Mouse (Mus musculus) myocyte (in vitro differentiated cells): ENCODE measurements around the gene Rpl14. TPM values are rescaled to one million over a fixed set of nuclear protein-coding genes. Genes with fewer than 3 reads are reported as not detected.

Source experiments
- H3K27me3 ChIP-seq: one replicate; pipeline ENCODE4 v1.6.1; 2011; ENCODE audit not compliant: control insufficient read depth, insufficient read depth, insufficient read length
- H3K36me3 ChIP-seq: one replicate; pipeline ENCODE4 v1.6.1; 2011; ENCODE audit not compliant: control insufficient read depth, insufficient read depth
- H3K4me2 ChIP-seq: one replicate; pipeline ENCODE4 v1.6.1; 2011; ENCODE audit warnings: low read depth, control low read depth
- H3K4me3 ChIP-seq: one replicate; pipeline ENCODE4 v1.5.1; 2011; ENCODE audit warnings: mild to moderate bottlenecking, control low read depth, moderate library complexity
- H3K79me2 ChIP-seq: one replicate; pipeline ENCODE4 v1.6.1; 2011; ENCODE audit not compliant: control insufficient read depth, insufficient read depth
- H3ac ChIP-seq: one replicate; pipeline ENCODE4 v1.6.1; 2011; ENCODE audit not compliant: control insufficient read depth, insufficient read length
- E2F4 ChIP-seq: IDR thresholded peaks from one replicate; pipeline ENCODE4 v1.6.1; 2011; ENCODE audit warnings: mild to moderate bottlenecking, control low read depth, moderate library complexity; ENCODE audit not compliant: insufficient read depth
- MAX ChIP-seq: IDR thresholded peaks from one replicate; pipeline ENCODE4 v1.6.1; 2011; ENCODE audit warnings: low read depth, mild to moderate bottlenecking, control low read depth
- MYOD1 ChIP-seq, 3 experiments: IDR thresholded peaks; one replicate each; pipeline ENCODE4 v1.6.1; 2011; ENCODE audit warnings: control low read depth in 2 of 3, low read depth in 2 of 3, mild to moderate bottlenecking in 2 of 3, moderate library complexity in 1 of 3; ENCODE audit not compliant: insufficient read length in 2 of 3, control insufficient read depth in 1 of 3
- POLR2A ChIP-seq: IDR thresholded peaks from one replicate; pipeline ENCODE4 v1.6.1; 2011; ENCODE audit warnings: low read depth, mild to moderate bottlenecking, control low read depth, moderate library complexity; ENCODE audit not compliant: insufficient read length
- POLR2AphosphoS2 ChIP-seq: IDR thresholded peaks from one replicate; pipeline ENCODE4 v1.6.1; 2011; ENCODE audit warnings: low read depth, control low read depth; ENCODE audit not compliant: insufficient read length
- REST ChIP-seq: IDR thresholded peaks from one replicate; pipeline ENCODE4 v1.6.1; 2011; ENCODE audit warnings: mild to moderate bottlenecking, control low read depth, moderate library complexity; ENCODE audit not compliant: insufficient read depth, insufficient read length
- TCF12 ChIP-seq: IDR thresholded peaks from one replicate; pipeline ENCODE4 v1.6.1; 2011; ENCODE audit warnings: mild to moderate bottlenecking, control low read depth; ENCODE audit not compliant: poor library complexity, insufficient read depth, severe bottlenecking
- TCF3 ChIP-seq: IDR thresholded peaks from one replicate; pipeline ENCODE4 v1.6.1; 2011; ENCODE audit warnings: low read depth, control low read depth; ENCODE audit not compliant: insufficient read length
- USF1 ChIP-seq: IDR thresholded peaks from one replicate; pipeline ENCODE4 v1.6.1; 2011; ENCODE audit warnings: low read depth, mild to moderate bottlenecking, control low read depth, moderate library complexity
- polyA plus RNA-seq: library from polyadenylated mRNA; unstranded; fragments of >200 nt; fragmentation: generic; extraction: Trizol; gene quantifications from one replicate; pipeline ENCODE4 v1.2.1, GENCODE M21; 2012; ENCODE audit warnings: missing spikeins

Gene Rpl14
- polyA plus RNA-seq, 1 experiment = 1,509 TPM

DNA sequence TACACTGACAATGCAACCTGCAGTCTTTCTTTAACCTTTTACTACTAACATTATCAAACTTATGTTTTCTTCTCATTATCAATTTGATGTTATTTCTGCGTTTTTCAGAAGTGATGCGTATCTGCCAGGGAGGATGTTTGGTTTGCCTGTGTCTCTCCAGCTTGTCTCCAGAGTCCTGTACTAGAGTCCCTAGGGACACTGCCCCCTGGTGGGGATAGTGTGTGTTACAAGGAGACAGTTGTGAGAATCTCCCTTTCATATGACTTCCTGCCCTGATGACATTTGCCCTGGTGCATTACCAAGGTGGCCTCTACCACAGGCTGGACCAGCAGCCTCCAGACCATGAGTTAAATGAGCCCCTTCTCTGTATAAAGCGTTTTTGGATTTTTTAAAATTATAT, 15.3 kb downstream of the Rpl14 start:
- Histone ChIP-seq H3K4me3 (no peak overlapping the region), H3K36me3 (no peaks in the 10 kb centered on the region), H3K79me2 (no peaks in the 10 kb centered on the region), H3K4me2 (no peak overlapping the region), H3ac (no peak overlapping the region), H3K27me3 (no peaks in the 10 kb centered on the region)
- TF ChIP-seq MAX = no peak
- no peak for TF ChIP-seq REST
- no peak for TF ChIP-seq TCF3
- no peak for TF ChIP-seq USF1
- TF ChIP-seq POLR2AphosphoS2 = no peak
- no peak for TF ChIP-seq E2F4

DNA sequence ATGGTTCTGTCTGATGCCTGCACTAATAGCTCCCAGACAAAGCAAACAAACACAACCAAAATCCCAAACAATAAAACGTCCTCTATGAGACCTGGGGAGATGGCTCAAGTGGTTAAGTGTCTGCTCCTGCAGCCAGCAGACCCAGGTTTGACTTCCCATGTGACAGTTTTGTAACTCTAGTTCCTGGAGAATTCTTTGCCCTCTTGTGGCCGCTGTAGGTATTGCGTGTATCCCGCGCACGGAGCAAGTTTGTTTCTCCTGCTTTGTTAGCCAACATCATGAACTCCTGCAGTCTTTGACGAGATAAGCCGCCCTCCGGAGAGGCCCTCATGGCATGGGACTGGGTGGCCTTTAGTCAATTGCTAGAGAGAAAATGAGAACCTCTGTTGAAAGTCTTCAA, 20.2 kb downstream of the Rpl14 start:
- Histone ChIP-seq H3K4me3 (no peak overlapping the region), H3ac (no peak overlapping the region), H3K27me3 (no peaks in the 10 kb centered on the region), H3K4me2 (no peak overlapping the region), H3K36me3 (no peaks in the 10 kb centered on the region), H3K79me2 (no peaks in the 10 kb centered on the region)
- no peak for TF ChIP-seq POLR2AphosphoS2
- TF ChIP-seq USF1 = peak; percentile 10

DNA sequence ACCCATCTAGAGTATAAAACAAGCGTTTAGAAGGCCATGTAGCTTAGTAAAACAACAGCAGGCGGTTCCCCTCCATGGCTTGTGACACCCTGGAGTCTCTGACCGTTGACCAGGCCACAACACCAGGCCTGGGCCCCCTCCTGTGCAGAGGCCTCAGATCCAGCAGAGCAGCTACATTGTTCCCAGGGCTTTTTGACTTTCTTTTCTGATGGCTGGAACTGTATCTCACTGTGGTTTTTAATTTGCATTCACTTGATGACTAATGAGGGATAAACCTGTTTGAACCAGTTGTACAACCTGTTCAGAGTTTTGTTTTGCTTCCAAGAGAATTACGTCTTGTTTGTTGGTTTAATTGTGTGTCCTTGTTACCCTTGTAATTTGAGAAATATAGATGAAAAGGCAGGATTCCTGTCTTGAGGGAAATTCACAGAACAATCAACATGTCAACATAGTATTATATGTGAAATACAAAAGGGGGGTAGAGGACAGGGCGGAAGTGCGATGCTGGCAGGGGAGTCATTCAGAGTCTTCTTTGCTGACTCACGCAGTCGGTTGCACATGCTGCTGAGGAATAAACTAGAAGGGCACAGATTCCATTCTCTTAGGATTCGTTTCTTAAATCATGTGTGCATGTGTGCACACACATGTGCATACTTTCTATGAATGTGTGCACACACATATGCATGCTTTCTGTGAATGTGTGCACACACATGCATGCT, 22.3 kb downstream of the Rpl14 start:
- TF ChIP-seq E2F4 = no peak
- no peak for TF ChIP-seq USF1
- no peak for TF ChIP-seq POLR2AphosphoS2
- H3K27me3 ChIP-seq = no peaks in the 10 kb centered on the region
- H3K4me3 ChIP-seq = no peak overlapping the region
- no peak overlapping the region for H3ac ChIP-seq
- no peaks in the 10 kb centered on the region for H3K79me2 ChIP-seq
- H3K36me3 ChIP-seq = no peaks in the 10 kb centered on the region
- no peak overlapping the region for H3K4me2 ChIP-seq

DNA sequence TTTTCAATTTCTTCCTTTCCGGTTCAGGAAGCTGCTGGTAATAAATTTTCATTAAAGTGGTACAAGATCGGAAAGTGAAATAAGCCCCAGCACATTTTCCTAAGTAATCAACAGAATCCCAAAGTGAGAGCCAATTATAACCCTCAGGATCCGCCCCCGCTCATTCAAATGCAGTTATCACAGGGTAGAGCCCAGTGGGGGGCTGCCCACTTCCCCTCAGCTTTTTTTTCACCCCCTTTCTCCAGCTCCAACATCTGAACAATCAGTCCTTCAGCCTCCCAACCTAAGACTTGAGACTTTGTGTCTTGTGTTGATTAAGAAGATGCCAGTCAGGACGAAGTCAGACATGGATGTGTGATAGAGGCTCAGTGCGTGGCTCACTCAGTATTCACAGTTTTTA, 23.6 kb downstream of the Rpl14 start:
- Histone ChIP-seq H3K27me3 (no peaks in the 10 kb centered on the region), H3K79me2 (no peaks in the 10 kb centered on the region), H3K4me2 (no peak overlapping the region), H3K36me3 (no peaks in the 10 kb centered on the region), H3ac (no peak overlapping the region), H3K4me3 (no peak overlapping the region)
- no peak for TF ChIP-seq MYOD1 (IDR thresholded peaks at IDR 0.05; ENCODE audit: control insufficient read depth in 1 of 3, insufficient read length in 2 of 3, low read depth in 2 of 3)
- TF ChIP-seq E2F4 = no peak

DNA sequence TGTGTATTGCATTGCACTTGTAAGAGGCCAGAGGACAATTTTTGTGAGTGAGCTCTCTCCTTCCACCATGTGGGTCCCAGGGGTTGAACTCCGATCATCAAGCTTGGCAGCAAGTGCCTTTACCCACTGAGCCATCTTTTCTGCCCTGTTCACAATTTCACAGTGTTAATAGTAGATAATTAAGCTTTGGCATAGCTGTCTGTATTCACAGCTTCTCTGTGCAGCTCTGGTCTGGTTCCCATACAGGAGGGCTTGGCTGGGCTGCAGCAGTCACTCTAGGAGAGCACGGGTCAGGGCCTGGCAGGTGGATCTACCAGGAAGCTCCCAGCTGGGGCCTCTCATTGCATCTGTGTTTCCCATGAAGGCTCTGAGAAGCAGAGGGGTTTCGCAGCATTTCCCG, 24.1 kb downstream of the Rpl14 start:
- Histone ChIP-seq H3K4me2 (no peak overlapping the region), H3K27me3 (no peaks in the 10 kb centered on the region), H3K4me3 (no peak overlapping the region), H3ac (no peak overlapping the region), H3K79me2 (no peaks in the 10 kb centered on the region), H3K36me3 (no peaks in the 10 kb centered on the region)
- TF ChIP-seq REST (no peak), USF1 (no peak), E2F4 (no peak), POLR2A (no peak), TCF3 (no peak), MYOD1 (IDR thresholded peaks at IDR 0.05; ENCODE audit: control insufficient read depth in 1 of 3, insufficient read length in 2 of 3, low read depth in 2 of 3) (no peak), TCF12 (no peak)

DNA sequence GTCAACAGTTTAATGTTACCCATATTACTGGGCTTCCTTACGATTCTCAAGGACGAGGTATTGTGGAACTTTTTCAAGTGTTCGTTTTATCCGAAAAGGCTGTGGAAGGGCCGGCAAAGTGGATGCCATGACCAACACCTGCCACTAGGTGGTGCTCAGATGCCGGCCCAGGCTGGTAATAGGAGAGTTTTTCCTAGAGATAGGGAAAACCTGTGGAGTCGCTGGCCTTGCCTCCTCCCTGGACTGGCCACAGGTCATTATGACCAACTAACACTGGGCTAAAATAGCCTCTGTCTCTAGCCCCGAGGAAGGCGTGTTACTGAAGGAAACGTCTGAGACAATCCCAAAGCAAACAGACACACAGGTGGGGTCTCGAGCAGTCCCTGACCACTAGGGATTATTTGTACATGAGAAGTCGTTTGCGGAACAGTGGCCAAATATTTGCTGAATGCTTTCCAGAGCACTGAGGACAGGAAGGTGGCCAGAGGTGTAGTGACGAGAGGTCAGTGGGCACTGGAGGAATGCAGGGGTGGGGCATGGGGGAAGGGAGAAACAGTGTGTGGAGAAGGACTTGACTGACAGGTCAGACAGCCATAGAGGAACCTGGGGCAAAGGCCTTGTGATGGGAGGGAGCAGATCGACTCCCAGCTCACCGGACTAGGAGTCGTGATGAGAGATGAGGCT, 30.4 kb downstream of the Rpl14 start:
- Histone ChIP-seq H3K4me3 (no peak overlapping the region), H3ac (no peak overlapping the region), H3K4me2 (no peak overlapping the region), H3K36me3 (no peaks in the 10 kb centered on the region), H3K27me3 (no peaks in the 10 kb centered on the region), H3K79me2 (no peaks in the 10 kb centered on the region)
- TF ChIP-seq POLR2A (no peak), E2F4 (no peak), REST (no peak), MAX (no peak), TCF12 (no peak)
